Mouse (Mus musculus) heart, adult 11 months (tissue): Measurements from ENCODE around the gene Col6a5.

Experiments
- DNase-seq: peaks from one replicate; pipeline ENCODE4 v3.0.0; 2022

Col6a5 gene

GRCm38 (mm10) chr9:105820711-105821110 lies 139.7 kb downstream of the Col6a5 start:
- no peak for DNase-seq

- DNase-seq: peak; percentile 72
Measured at GRCm38 (mm10) chr9:105819155-105819709, 141.2 kb downstream of the Col6a5 start.

- peak; percentile 90 for DNase-seq
Measured at GRCm38 (mm10) chr9:105814436-105814835, 146.0 kb downstream of the Col6a5 start.

GRCm38 (mm10) chr9:105811458-105811857 lies 149.0 kb downstream of the Col6a5 start:
- peak; percentile 95 for DNase-seq

GRCm38 (mm10) chr9:105808920-105809505 lies 151.4 kb downstream of the Col6a5 start:
- peak; percentile 91 for DNase-seq
